Mouse (Mus musculus) heart, adult 2 months (tissue): ENCODE data around the gene Ntsr1.

ENCODE experiments used
- CTCF ChIP-seq: fragments of 200-600 bp; IDR thresholded peaks from 2 replicates; pipeline ENCODE4 v1.8.1; 2022; ENCODE audit warnings: antibody characterized with exemption, mild to moderate bottlenecking, moderate library complexity
- EP300 ChIP-seq: fragments of 200-500 bp; IDR thresholded peaks from 2 replicates; pipeline ENCODE4 v1.6.1; 2011; ENCODE audit warnings: low read depth, low read length, control low read depth; ENCODE audit not compliant: insufficient read depth
- POLR2A ChIP-seq: fragments of 200-500 bp; IDR thresholded peaks from 2 replicates; pipeline ENCODE4 v1.6.1; 2011; ENCODE audit warnings: mild to moderate bottlenecking, low read depth, low read length, control low read depth; ENCODE audit not compliant: insufficient read depth

GRCm38 (mm10) chr2:180466505-180466904 lies 33.3 kb upstream of the Ntsr1 start:
- TF ChIP-seq CTCF (no peak), POLR2A (no peak), EP300 (no peak)
